Mouse (Mus musculus) CH12.LX (cell line): Measurements from ENCODE around the gene Cs. TPM values are rescaled to one million over a fixed set of nuclear protein-coding genes. Genes with fewer than 3 reads are reported as not detected.

ENCODE experiments used
- DNase-seq: peaks from one replicate; pipeline ENCODE4 v3.0.0-alpha.2; 2013; ENCODE audit errors: extremely low read depth
- H3K27ac ChIP-seq: 2 replicates; pipeline ENCODE4 v1.5.1; 2012; ENCODE audit warnings: low read depth, mild to moderate bottlenecking, control low read depth, moderate library complexity; ENCODE audit not compliant: insufficient read depth
- H3K27me3 ChIP-seq: replicated peaks from 2 replicates; pipeline ENCODE3; 2012; ENCODE audit warnings: inconsistent platforms
- H3K36me3 ChIP-seq, 2 experiments: replicated peaks in 1 of 2; 2 replicates each; pipeline versions ENCODE3 to v1.6.1; 2012; ENCODE audit warnings: inconsistent platforms in 1 of 2, low read length in 1 of 2, mild to moderate bottlenecking in 1 of 2, mixed read lengths in 1 of 2, moderate library complexity in 1 of 2; ENCODE audit not compliant: control insufficient read depth in 1 of 2, insufficient read depth in 1 of 2
- H3K4me1 ChIP-seq, 2 experiments: 2 replicates each; pipeline ENCODE4 v1.6.1; 2012; ENCODE audit warnings: inconsistent platforms in 1 of 2, moderate library complexity in 1 of 2; ENCODE audit not compliant: insufficient read depth in 2 of 2, control insufficient read depth in 1 of 2
- H3K4me2 ChIP-seq: 2 replicates; pipeline ENCODE4 v1.6.1; 2012; ENCODE audit warnings: low read depth, mild to moderate bottlenecking, control low read depth; ENCODE audit not compliant: poor library complexity, insufficient read depth, severe bottlenecking
- H3K4me3 ChIP-seq, 3 experiments: fragments of 150-350 bp in 1 of 3; sonication (generic) in 1 of 3; replicated peaks in 1 of 3; 2 replicates each; pipeline versions ENCODE3 to v1.5.1; 2011 to 2012; ENCODE audit warnings: low read depth in 2 of 3, low read length in 2 of 3, mild to moderate bottlenecking in 2 of 3, moderate library complexity in 2 of 3, control low read depth in 1 of 3, improper control_type of control experiment in 1 of 3, inconsistent platforms in 1 of 3, mixed read lengths in 1 of 3; ENCODE audit not compliant: poor library complexity in 1 of 3
- H3K79me2 ChIP-seq: replicated peaks from 2 replicates; pipeline ENCODE4 v1.6.1; 2012; ENCODE audit warnings: mild to moderate bottlenecking, moderate library complexity; ENCODE audit not compliant: control insufficient read depth, poor library complexity, insufficient read depth, severe bottlenecking; ENCODE audit errors: extremely low read depth
- H3K9ac ChIP-seq: 2 replicates; pipeline ENCODE4 v1.6.1; 2012; ENCODE audit warnings: low read depth, mild to moderate bottlenecking, control low read depth, moderate library complexity; ENCODE audit not compliant: insufficient read depth
- H3K9me3 ChIP-seq: replicated peaks from 2 replicates; pipeline ENCODE3; 2012; ENCODE audit warnings: low read length, inconsistent platforms, mixed read lengths
- CHD2 ChIP-seq: IDR thresholded peaks from 2 replicates; pipeline ENCODE4 v1.6.1; 2011; ENCODE audit warnings: low read length, improper control_type of control experiment
- ELF1 ChIP-seq: IDR thresholded peaks from 2 replicates; pipeline ENCODE4 v1.6.1; 2014; ENCODE audit warnings: low read depth, mild to moderate bottlenecking, inconsistent platforms, low read length, improper control_type of control experiment
- EP300 ChIP-seq: IDR thresholded peaks from 2 replicates; pipeline ENCODE4 v1.6.1; 2011; ENCODE audit warnings: low read length, improper control_type of control experiment
- ETS1 ChIP-seq: conservative IDR thresholded peaks from 2 replicates; pipeline ENCODE4 v1.6.1; 2012; ENCODE audit warnings: low read depth, mild to moderate bottlenecking, inconsistent platforms, low read length, improper control_type of control experiment, moderate library complexity
- HCFC1 ChIP-seq: IDR thresholded peaks from 2 replicates; pipeline ENCODE4 v1.6.1; 2012; ENCODE audit warnings: low read depth, mild to moderate bottlenecking, inconsistent platforms, low read length, improper control_type of control experiment
- MXI1 ChIP-seq: IDR thresholded peaks from 2 replicates; pipeline ENCODE4 v1.6.1; 2011; ENCODE audit warnings: mild to moderate bottlenecking, low read depth, low read length, improper control_type of control experiment
- MYC ChIP-seq: IDR thresholded peaks from 2 replicates; pipeline ENCODE4 v1.6.1; 2011; ENCODE audit warnings: low read depth, mild to moderate bottlenecking, improper control_type of control experiment, low read length
- NRF1 ChIP-seq: IDR thresholded peaks from 2 replicates; pipeline ENCODE4 v1.6.1; 2014; ENCODE audit warnings: low read depth, mild to moderate bottlenecking, inconsistent platforms, low read length, improper control_type of control experiment, moderate library complexity
- PAX5 ChIP-seq: IDR thresholded peaks from 2 replicates; pipeline ENCODE4 v1.6.1; 2012; ENCODE audit warnings: low read length, inconsistent platforms, mixed read lengths
- POLR2A ChIP-seq: IDR thresholded peaks from 2 replicates; pipeline ENCODE4 v1.6.1; 2011; ENCODE audit warnings: low read depth, mild to moderate bottlenecking, improper control_type of control experiment, low read length
- POLR2AphosphoS2 ChIP-seq: IDR thresholded peaks from 2 replicates; pipeline ENCODE4 v1.6.1; 2011; ENCODE audit warnings: low read depth, low read length, improper control_type of control experiment
- SIN3A ChIP-seq: IDR thresholded peaks from 2 replicates; pipeline ENCODE4 v1.6.1; 2012; ENCODE audit warnings: low read length, improper control_type of control experiment, inconsistent platforms
- SMC3 ChIP-seq: IDR thresholded peaks from 2 replicates; pipeline ENCODE4 v1.6.1; 2011; ENCODE audit warnings: low read depth, low read length, improper control_type of control experiment
- TBP ChIP-seq: conservative IDR thresholded peaks from 2 replicates; pipeline ENCODE4 v1.6.1; 2011; ENCODE audit warnings: low read depth, low read length, improper control_type of control experiment
- UBTF ChIP-seq: IDR thresholded peaks from 2 replicates; pipeline ENCODE4 v1.6.1; 2012; ENCODE audit warnings: low read depth, mild to moderate bottlenecking, inconsistent platforms, low read length, improper control_type of control experiment, moderate library complexity
- USF1 ChIP-seq: IDR thresholded peaks from 2 replicates; pipeline ENCODE4 v1.6.1; 2014; ENCODE audit warnings: low read depth, mild to moderate bottlenecking, inconsistent platforms, low read length, improper control_type of control experiment
- USF2 ChIP-seq: conservative IDR thresholded peaks from 2 replicates; pipeline ENCODE4 v1.6.1; 2011; ENCODE audit warnings: low read depth, low read length, improper control_type of control experiment
- ZMIZ1 ChIP-seq: IDR thresholded peaks from 2 replicates; pipeline ENCODE4 v1.6.1; 2012; ENCODE audit warnings: low read depth, mild to moderate bottlenecking, inconsistent platforms, low read length, improper control_type of control experiment
- dilution Hi-C: fragments of 300-500 bp; cut with MboI; formaldehyde crosslinking; loops from 2 replicates; pipeline ENCODE4 v1.14.3; 2020; ENCODE audit warnings: low sequenced_read_pairs; ENCODE audit not compliant: extremely low pct_unique_long_range_greater_than_20kb, extremely low pct_ligation_motif_present
- in situ Hi-C: fragments of 300-500 bp; cut with MboI; formaldehyde crosslinking; loops from 3 replicates; pipeline ENCODE4 v1.14.3; 2019; ENCODE audit warnings: low sequenced_read_pairs, low pct_ligation_motif_present, low pct_unique_long_range_greater_than_20kb, mixed read lengths
- polyA plus RNA-seq: library from polyadenylated mRNA; unstranded; fragments of >175 nt; gene quantifications from 2 replicates; pipeline ENCODE4 v1.2.1, GENCODE M21; 2012; ENCODE audit warnings: low read depth; ENCODE audit not compliant: insufficient read length
- total RNA-seq, 2 experiments: library from RNA; depleted of rRNA; stranded (reverse); fragments of 300-350 nt in 1 of 2; fragments of >200 nt in 1 of 2; gene quantifications; 2 replicates each; pipeline ENCODE4 v1.2.3; 2012 to 2014

Gene Cs
- total and polyA plus RNA-seq, 3 experiments = 131 to 240 (median 145) TPM

- DNase-seq = no peak
- dilution Hi-C loops (no loop called here), in situ Hi-C loops (no loop called here)
- no peak overlapping the region for H3K4me2 ChIP-seq
- H3K9ac ChIP-seq = no peak overlapping the region
- H3K9me3 ChIP-seq = no peaks in the 10 kb centered on the region
- peaks cover 3 to 19% of the 10 kb centered on the region in 2 experiments; a peak in 3 of 4 replicates for H3K4me1 ChIP-seq
- H3K27ac ChIP-seq = no peak overlapping the region
- H3K36me3 ChIP-seq = peaks cover 33 to 98% of the 10 kb centered on the region in 2 experiments
- no peak overlapping the region for H3K4me3 ChIP-seq
- no peaks in the 10 kb centered on the region for H3K27me3 ChIP-seq
- no peak for TF ChIP-seq MXI1
- no peak for TF ChIP-seq NRF1
- TF ChIP-seq UBTF = no peak
- TF ChIP-seq ZMIZ1 = no peak
- no peak for TF ChIP-seq POLR2A
- TF ChIP-seq USF2 = no peak
- no peak for TF ChIP-seq MYC
- no peak for TF ChIP-seq USF1
- no peak for TF ChIP-seq HCFC1
- no peaks in the 10 kb centered on the region for H3K79me2 ChIP-seq
Observed at GRCm38 (mm10) chr10:128396716-128397264, 59.3 kb downstream of the Cs start.

GRCm38 (mm10) chr10:128397466-128397865, 59.9 kb downstream of the Cs start:
- Histone ChIP-seq H3K27me3 (no peaks in the 10 kb centered on the region), H3K9ac (no peak overlapping the region), H3K9me3 (no peaks in the 10 kb centered on the region), H3K79me2 (no peaks in the 10 kb centered on the region), H3K4me2 (no peak overlapping the region), H3K4me1 (peaks cover 3 to 13% of the 10 kb centered on the region in 2 experiments; a peak in 3 of 4 replicates), H3K27ac (no peak overlapping the region)
- dilution Hi-C loops = no loop called here
- no peak for DNase-seq
- in situ Hi-C loops = no loop called here
- TF ChIP-seq CHD2 (no peak), EP300 (no peak), POLR2AphosphoS2 (no peak), MYC (no peak), SMC3 (no peak), ELF1 (no peak), SIN3A (no peak), ETS1 (no peak), TBP (no peak), PAX5 (no peak)
- TF ChIP-seq, all 38 proteins: peak for 0
- H3K4me3 ChIP-seq = no peak overlapping the region
- H3K36me3 ChIP-seq = peaks cover 28 to 96% of the 10 kb centered on the region in 2 experiments
